Mouse (Mus musculus) midbrain, postnatal 0 days (tissue): ENCODE data around the gene Comp. TPM values are rescaled to one million over a fixed set of nuclear protein-coding genes. Genes with fewer than 3 reads are reported as not detected.

Experiments used
- ATAC-seq: fragments of 200-750 bp; cut with Nextera tagmentation; 2 replicates; pipeline ENCODE4 v1.8.0; 2017; ENCODE audit warnings: moderate number of reproducible peaks, mild to moderate bottlenecking, moderate TSS enrichment, moderate library complexity; ENCODE audit not compliant: low FRiP score
- DNase-seq: peaks from one replicate; pipeline ENCODE4 v3.0.0-alpha.2; 2015; ENCODE audit warnings: low spot score
- H3K27ac ChIP-seq: fragments of 300-500 bp; sonication (generic); 2 replicates; pipeline ENCODE4 v1.5.1; 2014; ENCODE audit warnings: low read depth, mild to moderate bottlenecking, low read length, mixed read lengths
- H3K27me3 ChIP-seq: fragments of 300-500 bp; sonication (generic); 2 replicates; pipeline ENCODE4 v1.6.1; 2014; ENCODE audit warnings: low read length, control low read depth, mixed read lengths; ENCODE audit not compliant: insufficient read depth
- H3K36me3 ChIP-seq: fragments of 300-500 bp; sonication (generic); 2 replicates; pipeline ENCODE4 v1.6.1; 2014; ENCODE audit warnings: low read length, control low read depth, mixed read lengths; ENCODE audit not compliant: insufficient read depth
- H3K4me1 ChIP-seq: fragments of 300-500 bp; sonication (generic); 2 replicates; pipeline ENCODE4 v1.6.1; 2014; ENCODE audit warnings: mild to moderate bottlenecking, control low read depth, antibody characterized with exemption, low read length, mixed read lengths; ENCODE audit not compliant: insufficient read depth
- H3K4me2 ChIP-seq: fragments of 300-500 bp; sonication (generic); 2 replicates; pipeline ENCODE4 v1.6.1; 2014; ENCODE audit warnings: low read depth, mild to moderate bottlenecking, low read length, mixed read lengths; ENCODE audit not compliant: poor library complexity, severe bottlenecking
- H3K4me3 ChIP-seq: fragments of 300-500 bp; sonication (generic); 2 replicates; pipeline ENCODE4 v1.5.1; 2014; ENCODE audit warnings: low read depth, mild to moderate bottlenecking, low read length, moderate library complexity
- H3K9ac ChIP-seq: fragments of 300-500 bp; sonication (generic); replicated peaks from 2 replicates; pipeline ENCODE4 v1.6.1; 2014; ENCODE audit warnings: mild to moderate bottlenecking, low read length, moderate library complexity, mixed read lengths; ENCODE audit not compliant: poor library complexity, severe bottlenecking
- H3K9me3 ChIP-seq: fragments of 300-500 bp; sonication (generic); 2 replicates; pipeline ENCODE4 v1.6.1; 2016; ENCODE audit warnings: low read length, control low read depth
- CTCF ChIP-seq: IDR thresholded peaks from 2 replicates; pipeline ENCODE4 v1.5.1; 2016; ENCODE audit warnings: antibody characterized with exemption, mild to moderate bottlenecking
- WGBS: fragments of 180-500 bp; shearing (Covaris S2); extraction: QIAGEN DNeasy Blood & Tissue Kit; methylation state at CpG from one replicate; pipeline ENCODE4 v1.1.7; 2014; 5-methylcytosine and 5-hydroxymethylcytosine counted together
- polyA plus RNA-seq: library from polyadenylated mRNA; unstranded; fragments of >200 nt; fragmentation: Nextera tagmentation; extraction: Ambion mirVana; gene quantifications from 2 replicates; pipeline ENCODE4 v1.2.1, GENCODE M21; 2015
- total RNA-seq: library from RNA; depleted of rRNA; stranded (reverse); fragments of >200 nt; gene quantifications from 2 replicates; pipeline ENCODE4 v1.2.3, GENCODE M21; 2014

Gene Comp
- total and polyA plus RNA-seq, 2 experiments from 2014 or later: 0.38 to 0.49 TPM

DNA sequence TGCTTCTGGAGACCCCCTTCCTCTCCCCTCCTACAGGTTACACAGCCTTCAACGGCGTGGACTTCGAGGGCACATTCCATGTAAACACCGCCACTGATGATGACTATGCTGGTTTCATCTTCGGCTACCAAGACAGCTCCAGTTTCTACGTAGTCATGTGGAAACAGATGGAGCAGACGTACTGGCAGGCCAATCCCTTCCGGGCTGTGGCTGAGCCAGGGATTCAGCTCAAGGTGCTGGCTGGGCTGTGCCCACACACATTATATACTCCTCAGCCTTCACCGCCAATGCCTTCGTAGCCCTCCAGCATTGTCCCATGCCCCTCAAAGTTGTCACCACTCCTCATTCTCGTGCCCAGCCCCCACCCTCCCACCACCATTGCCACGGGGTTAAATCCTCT is 6.7 kb downstream of the Comp start:
- H3K36me3 ChIP-seq: peaks cover 10% of the 10 kb centered on the region

GRCm38 (mm10) chr8:70383287-70383686 is 9.9 kb downstream of the Comp start:
- 48% methylated on average over 3 of the region's 3 CpGs for WGBS
- Histone ChIP-seq H3K36me3 (peaks cover 42% of the 10 kb centered on the region), H3K9me3 (no peaks in the 10 kb centered on the region), H3K4me2 (no peak overlapping the region), H3K27ac (no peak overlapping the region), H3K27me3 (peaks cover 7% of the 10 kb centered on the region; the same call in 1 of the 2 replicates), H3K9ac (no peak overlapping the region), H3K4me3 (no peak overlapping the region), H3K4me1 (no peaks in the 10 kb centered on the region)
- TF ChIP-seq CTCF: peak; percentile 82
- peak; percentile 80 for DNase-seq
- ATAC-seq: peak; percentile 47

More for the DNA sequence above, 6.7 kb downstream of the Comp start:
- Histone ChIP-seq H3K4me2 (no peak overlapping the region), H3K27ac (no peak overlapping the region), H3K4me3 (no peak overlapping the region), H3K4me1 (no peaks in the 10 kb centered on the region), H3K9me3 (no peaks in the 10 kb centered on the region), H3K9ac (no peak overlapping the region), H3K27me3 (peaks cover 39% of the 10 kb centered on the region)
- no peak for TF ChIP-seq CTCF
- 82% methylated on average over 12 of the region's 12 CpGs for WGBS
- DNase-seq (no peak), ATAC-seq (no peak)

DNA sequence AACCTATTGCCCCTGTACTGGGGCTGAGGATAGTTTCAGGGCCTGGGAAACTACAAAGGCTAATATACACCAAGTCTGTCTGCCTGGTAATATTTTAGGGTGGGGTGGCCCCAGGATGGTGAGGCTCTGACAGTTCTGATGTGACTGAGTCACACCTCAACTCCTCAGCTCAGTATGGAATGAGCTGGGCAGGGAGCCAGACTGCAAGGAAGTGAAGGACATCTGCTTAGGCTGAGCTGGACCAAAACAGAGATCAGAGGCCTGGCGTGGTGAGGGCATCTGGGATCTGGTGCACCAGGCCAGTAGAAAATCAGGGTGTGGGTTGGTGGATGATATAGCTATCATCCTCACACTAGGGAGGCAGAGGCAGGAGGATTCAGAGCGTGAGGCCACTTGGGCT is 16.3 kb downstream of the Comp start:
- Histone ChIP-seq H3K27ac (no peak overlapping the region), H3K9ac (no peak overlapping the region), H3K4me2 (no peak overlapping the region), H3K9me3 (no peaks in the 10 kb centered on the region), H3K27me3 (no peaks in the 10 kb centered on the region), H3K36me3 (peaks cover 56% of the 10 kb centered on the region), H3K4me1 (no peaks in the 10 kb centered on the region), H3K4me3 (no peak overlapping the region)
- WGBS: 94% methylated on average over 2 of the region's 2 CpGs
- DNase-seq (no peak), ATAC-seq (no peak)
- no peak for TF ChIP-seq CTCF

- 85% methylated on average over 5 of the region's 5 CpGs for WGBS
- H3K4me3 ChIP-seq: no peak overlapping the region
- DNase-seq (no peak), ATAC-seq (no peak)
- H3K4me2 ChIP-seq: no peak overlapping the region
- H3K36me3 ChIP-seq: peaks cover 33% of the 10 kb centered on the region
- H3K27me3 ChIP-seq: no peaks in the 10 kb centered on the region
- H3K9ac ChIP-seq: no peak overlapping the region
- H3K27ac ChIP-seq: no peak overlapping the region
- H3K4me1 ChIP-seq: no peaks in the 10 kb centered on the region
- no peak for TF ChIP-seq CTCF
- H3K9me3 ChIP-seq: no peaks in the 10 kb centered on the region
These were observed 19.7 kb downstream of the Comp start for GRCm38 (mm10) chr8:70393087-70393486.

GRCm38 (mm10) chr8:70394269-70394998 is 21.1 kb downstream of the Comp start:
- Histone ChIP-seq H3K9ac (no peak overlapping the region), H3K4me3 (no peak overlapping the region), H3K4me2 (no peak overlapping the region), H3K9me3 (no peaks in the 10 kb centered on the region), H3K27ac (no peak overlapping the region), H3K27me3 (no peaks in the 10 kb centered on the region), H3K4me1 (no peaks in the 10 kb centered on the region), H3K36me3 (peaks cover 35% of the 10 kb centered on the region)
- DNase-seq: no peak
- WGBS: 86% methylated on average over 8 of the region's 8 CpGs
- no peak for ATAC-seq
- no peak for TF ChIP-seq CTCF

DNA sequence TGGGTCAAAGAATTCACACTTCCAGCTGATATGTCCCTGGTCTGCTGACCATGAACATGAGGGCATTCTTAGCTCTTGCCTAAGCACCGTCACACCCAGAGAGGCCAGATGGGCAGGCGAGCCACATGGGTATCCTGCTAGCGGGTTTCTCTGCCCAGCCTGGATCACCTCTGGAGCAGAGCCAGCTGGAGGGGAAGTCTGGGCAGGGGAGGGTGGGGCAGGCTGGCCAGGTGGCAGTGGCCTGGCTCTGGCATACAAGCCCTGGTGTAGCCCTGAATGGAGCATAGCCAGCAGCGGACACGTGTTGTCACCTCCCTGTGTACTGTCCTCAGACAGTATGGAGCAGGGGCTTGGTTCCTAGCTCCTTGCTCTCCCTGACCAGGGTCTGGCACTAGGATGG is 22.3 kb downstream of the Comp start:
- no peak overlapping the region for H3K4me2 ChIP-seq
- peaks cover 35% of the 10 kb centered on the region for H3K36me3 ChIP-seq
- 72% methylated on average over 5 of the region's 5 CpGs for WGBS
- H3K27ac ChIP-seq: no peak overlapping the region
- no peak for ATAC-seq
- peak; percentile 60 for DNase-seq
- H3K9me3 ChIP-seq: no peaks in the 10 kb centered on the region
- H3K4me3 ChIP-seq: no peak overlapping the region
- no peak for TF ChIP-seq CTCF
- H3K27me3 ChIP-seq: no peaks in the 10 kb centered on the region
- no peaks in the 10 kb centered on the region for H3K4me1 ChIP-seq
- H3K9ac ChIP-seq: no peak overlapping the region
